Mouse (Mus musculus) CH12.LX (cell line): Measurements from ENCODE around the gene Mrpl16. TPM values are rescaled to one million over a fixed set of nuclear protein-coding genes. Genes with fewer than 3 reads are reported as not detected.

Experiments used
- DNase-seq: peaks from one replicate; pipeline ENCODE4 v3.0.0-alpha.2; 2013; ENCODE audit errors: extremely low read depth
- H3K27ac ChIP-seq: 2 replicates; pipeline ENCODE4 v1.5.1; 2012; ENCODE audit warnings: low read depth, mild to moderate bottlenecking, control low read depth, moderate library complexity; ENCODE audit not compliant: insufficient read depth
- H3K27me3 ChIP-seq: replicated peaks from 2 replicates; pipeline ENCODE3; 2012; ENCODE audit warnings: inconsistent platforms
- H3K36me3 ChIP-seq, 2 experiments: replicated peaks in 1 of 2; 2 replicates each; pipeline versions ENCODE3 to v1.6.1; 2012; ENCODE audit warnings: inconsistent platforms in 1 of 2, low read length in 1 of 2, mild to moderate bottlenecking in 1 of 2, mixed read lengths in 1 of 2, moderate library complexity in 1 of 2; ENCODE audit not compliant: control insufficient read depth in 1 of 2, insufficient read depth in 1 of 2
- H3K4me1 ChIP-seq, 2 experiments: 2 replicates each; pipeline ENCODE4 v1.6.1; 2012; ENCODE audit warnings: inconsistent platforms in 1 of 2, moderate library complexity in 1 of 2; ENCODE audit not compliant: insufficient read depth in 2 of 2, control insufficient read depth in 1 of 2
- H3K4me2 ChIP-seq: 2 replicates; pipeline ENCODE4 v1.6.1; 2012; ENCODE audit warnings: low read depth, mild to moderate bottlenecking, control low read depth; ENCODE audit not compliant: poor library complexity, insufficient read depth, severe bottlenecking
- H3K4me3 ChIP-seq, 3 experiments: fragments of 150-350 bp in 1 of 3; sonication (generic) in 1 of 3; replicated peaks in 1 of 3; 2 replicates each; pipeline versions ENCODE3 to v1.5.1; 2011 to 2012; ENCODE audit warnings: low read depth in 2 of 3, low read length in 2 of 3, mild to moderate bottlenecking in 2 of 3, moderate library complexity in 2 of 3, control low read depth in 1 of 3, improper control_type of control experiment in 1 of 3, inconsistent platforms in 1 of 3, mixed read lengths in 1 of 3; ENCODE audit not compliant: poor library complexity in 1 of 3
- H3K79me2 ChIP-seq: replicated peaks from 2 replicates; pipeline ENCODE4 v1.6.1; 2012; ENCODE audit warnings: mild to moderate bottlenecking, moderate library complexity; ENCODE audit not compliant: control insufficient read depth, poor library complexity, insufficient read depth, severe bottlenecking; ENCODE audit errors: extremely low read depth
- H3K9ac ChIP-seq: 2 replicates; pipeline ENCODE4 v1.6.1; 2012; ENCODE audit warnings: low read depth, mild to moderate bottlenecking, control low read depth, moderate library complexity; ENCODE audit not compliant: insufficient read depth
- H3K9me3 ChIP-seq: replicated peaks from 2 replicates; pipeline ENCODE3; 2012; ENCODE audit warnings: low read length, inconsistent platforms, mixed read lengths
- BHLHE40 ChIP-seq: IDR thresholded peaks from 2 replicates; pipeline ENCODE4 v1.6.1; 2011; ENCODE audit warnings: mild to moderate bottlenecking, low read depth, low read length, improper control_type of control experiment
- CHD1 ChIP-seq: IDR thresholded peaks from 2 replicates; pipeline ENCODE4 v1.6.1; 2012; ENCODE audit warnings: low read depth, low read length, improper control_type of control experiment, inconsistent platforms
- E2F4 ChIP-seq: IDR thresholded peaks from 2 replicates; pipeline ENCODE4 v1.6.1; 2011; ENCODE audit warnings: low read depth, low read length, improper control_type of control experiment; ENCODE audit not compliant: insufficient replicate concordance
- ELF1 ChIP-seq: IDR thresholded peaks from 2 replicates; pipeline ENCODE4 v1.6.1; 2014; ENCODE audit warnings: low read depth, mild to moderate bottlenecking, inconsistent platforms, low read length, improper control_type of control experiment
- HCFC1 ChIP-seq: IDR thresholded peaks from 2 replicates; pipeline ENCODE4 v1.6.1; 2012; ENCODE audit warnings: low read depth, mild to moderate bottlenecking, inconsistent platforms, low read length, improper control_type of control experiment
- IRF4 ChIP-seq: IDR thresholded peaks from 2 replicates; pipeline ENCODE4 v1.6.1; 2014; ENCODE audit warnings: low read depth, mild to moderate bottlenecking, inconsistent platforms, low read length, improper control_type of control experiment
- JUND ChIP-seq: conservative IDR thresholded peaks from 2 replicates; pipeline ENCODE4 v1.6.1; 2011; ENCODE audit warnings: low read depth, low read length, improper control_type of control experiment
- MXI1 ChIP-seq: IDR thresholded peaks from 2 replicates; pipeline ENCODE4 v1.6.1; 2011; ENCODE audit warnings: mild to moderate bottlenecking, low read depth, low read length, improper control_type of control experiment
- MYC ChIP-seq: IDR thresholded peaks from 2 replicates; pipeline ENCODE4 v1.6.1; 2011; ENCODE audit warnings: low read depth, mild to moderate bottlenecking, improper control_type of control experiment, low read length
- NELFE ChIP-seq: IDR thresholded peaks from 2 replicates; pipeline ENCODE4 v1.6.1; 2011; ENCODE audit warnings: low read depth, low read length, improper control_type of control experiment
- NRF1 ChIP-seq: IDR thresholded peaks from 2 replicates; pipeline ENCODE4 v1.6.1; 2014; ENCODE audit warnings: low read depth, mild to moderate bottlenecking, inconsistent platforms, low read length, improper control_type of control experiment, moderate library complexity
- PAX5 ChIP-seq: IDR thresholded peaks from 2 replicates; pipeline ENCODE4 v1.6.1; 2012; ENCODE audit warnings: low read length, inconsistent platforms, mixed read lengths
- POLR2A ChIP-seq: IDR thresholded peaks from 2 replicates; pipeline ENCODE4 v1.6.1; 2011; ENCODE audit warnings: low read depth, mild to moderate bottlenecking, improper control_type of control experiment, low read length
- RCOR1 ChIP-seq: conservative IDR thresholded peaks from 2 replicates; pipeline ENCODE4 v1.6.1; 2012; ENCODE audit warnings: low read depth, mild to moderate bottlenecking, inconsistent platforms, low read length, improper control_type of control experiment
- SIN3A ChIP-seq: IDR thresholded peaks from 2 replicates; pipeline ENCODE4 v1.6.1; 2012; ENCODE audit warnings: low read length, improper control_type of control experiment, inconsistent platforms
- SMC3 ChIP-seq: IDR thresholded peaks from 2 replicates; pipeline ENCODE4 v1.6.1; 2011; ENCODE audit warnings: low read depth, low read length, improper control_type of control experiment
- USF1 ChIP-seq: IDR thresholded peaks from 2 replicates; pipeline ENCODE4 v1.6.1; 2014; ENCODE audit warnings: low read depth, mild to moderate bottlenecking, inconsistent platforms, low read length, improper control_type of control experiment
- USF2 ChIP-seq: conservative IDR thresholded peaks from 2 replicates; pipeline ENCODE4 v1.6.1; 2011; ENCODE audit warnings: low read depth, low read length, improper control_type of control experiment
- ZC3H11A ChIP-seq: IDR thresholded peaks from 2 replicates; pipeline ENCODE4 v1.6.1; 2012; ENCODE audit warnings: low read depth, mild to moderate bottlenecking, inconsistent platforms, low read length, improper control_type of control experiment
- ZNF384 ChIP-seq: IDR thresholded peaks from 2 replicates; pipeline ENCODE4 v1.6.1; 2012; ENCODE audit warnings: low read depth, low read length, improper control_type of control experiment, inconsistent platforms
- dilution Hi-C: fragments of 300-500 bp; cut with MboI; formaldehyde crosslinking; loops from 2 replicates; pipeline ENCODE4 v1.14.3; 2020; ENCODE audit warnings: low sequenced_read_pairs; ENCODE audit not compliant: extremely low pct_unique_long_range_greater_than_20kb, extremely low pct_ligation_motif_present
- in situ Hi-C: fragments of 300-500 bp; cut with MboI; formaldehyde crosslinking; loops from 3 replicates; pipeline ENCODE4 v1.14.3; 2019; ENCODE audit warnings: low sequenced_read_pairs, low pct_ligation_motif_present, low pct_unique_long_range_greater_than_20kb, mixed read lengths
- polyA plus RNA-seq: library from polyadenylated mRNA; unstranded; fragments of >175 nt; gene quantifications from 2 replicates; pipeline ENCODE4 v1.2.1, GENCODE M21; 2012; ENCODE audit warnings: low read depth; ENCODE audit not compliant: insufficient read length
- total RNA-seq, 2 experiments: library from RNA; depleted of rRNA; stranded (reverse); fragments of 300-350 nt in 1 of 2; fragments of >200 nt in 1 of 2; gene quantifications; 2 replicates each; pipeline ENCODE4 v1.2.3; 2012 to 2014

Mrpl16 gene
- total and polyA plus RNA-seq, 3 experiments, result 61.8 to 77.3 (median 72.8) TPM

DNA sequence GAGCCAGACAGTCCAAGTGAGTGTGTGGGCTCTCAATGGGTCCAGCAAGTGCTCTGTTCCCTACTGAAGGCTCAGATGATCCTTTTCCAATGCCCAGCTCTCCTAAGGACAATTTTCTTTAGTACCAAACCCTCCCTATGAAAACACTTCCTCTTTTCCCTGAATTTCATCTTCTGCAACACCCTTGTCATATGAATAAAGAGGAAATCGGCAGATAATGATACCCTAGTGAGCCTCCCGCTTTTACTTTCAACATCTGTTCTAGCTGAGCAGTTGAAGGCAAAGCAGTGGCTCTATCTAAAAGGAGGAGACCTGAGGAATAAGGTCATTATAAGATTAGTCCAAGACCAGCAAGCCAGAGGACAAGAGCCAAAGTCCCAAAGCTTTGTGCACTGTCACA lies 38.3 kb downstream of the Mrpl16 start:
- no peaks in the 10 kb centered on the region for H3K9me3 ChIP-seq
- H3K4me1 ChIP-seq, result no peaks in the 10 kb centered on the region
- no peaks in the 10 kb centered on the region for H3K27me3 ChIP-seq
- no peak for TF ChIP-seq JUND
- no peak for TF ChIP-seq E2F4
- TF ChIP-seq ZC3H11A, result no peak
- no peak for TF ChIP-seq MYC
- TF ChIP-seq MXI1, result no peak
- TF ChIP-seq NELFE, result no peak
- TF ChIP-seq POLR2A, result no peak
- DNase-seq, result no peak
- H3K4me3 ChIP-seq, result no peak overlapping the region
- no peak overlapping the region for H3K27ac ChIP-seq
- no peaks in the 10 kb centered on the region for H3K36me3 ChIP-seq
- no peak overlapping the region for H3K9ac ChIP-seq
- no peak overlapping the region for H3K4me2 ChIP-seq
- H3K79me2 ChIP-seq, result no peaks in the 10 kb centered on the region
- in situ Hi-C loops, result no loop called here
- dilution Hi-C loops, result no loop called here

DNA sequence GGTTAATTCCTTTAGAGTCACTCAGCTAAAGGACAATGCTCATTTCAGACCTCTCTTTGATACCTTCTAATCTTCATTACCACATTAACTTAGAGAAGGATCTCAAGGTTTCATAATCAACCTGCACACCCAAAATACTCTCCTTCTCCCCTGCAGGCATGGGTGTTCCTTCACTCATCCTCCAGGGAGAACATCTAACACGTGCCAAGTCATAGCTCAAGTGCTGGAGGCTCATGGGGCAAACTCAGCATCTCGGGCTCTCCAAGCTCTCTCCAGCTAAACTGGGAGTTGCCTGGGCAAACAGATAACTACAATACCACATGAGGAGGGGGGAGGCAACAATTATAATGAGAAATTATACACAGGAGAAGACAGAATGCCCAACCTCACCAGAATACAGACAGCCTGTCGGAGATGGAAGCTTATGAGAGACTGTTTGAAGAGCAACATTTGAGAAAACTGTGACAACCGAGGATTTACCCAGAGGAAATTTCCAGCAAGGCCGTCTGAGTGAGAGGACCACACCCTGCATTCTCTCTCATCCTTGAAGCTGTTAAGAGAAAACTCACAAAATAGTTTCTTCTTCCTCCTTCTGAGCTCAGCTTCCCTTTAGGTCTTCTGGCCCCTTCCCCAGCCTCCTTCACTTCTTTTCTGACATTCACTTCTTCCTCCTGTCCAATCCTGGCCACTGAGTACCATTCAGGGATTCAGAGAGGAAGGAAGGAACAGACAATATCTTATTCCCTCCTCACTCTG lies 40.0 kb downstream of the Mrpl16 start:
- H3K27ac ChIP-seq, result no peak overlapping the region
- in situ Hi-C loops, result no loop called here
- no peak for TF ChIP-seq CHD1
- no peak for TF ChIP-seq BHLHE40
- no peak for TF ChIP-seq IRF4
- no peak for TF ChIP-seq NELFE
- TF ChIP-seq MYC, result no peak
- no peak for TF ChIP-seq ELF1
- no peak for TF ChIP-seq ZNF384
- TF ChIP-seq USF1, result no peak
- no peak for TF ChIP-seq SMC3
- no peak for TF ChIP-seq RCOR1
- no peak for TF ChIP-seq NRF1
- no peak for TF ChIP-seq SIN3A
- no peak for TF ChIP-seq USF2
- no peak for TF ChIP-seq HCFC1
- no peak for TF ChIP-seq PAX5
- TF ChIP-seq, all 38 proteins: peak for 0
- dilution Hi-C loops, result no loop called here
- no peak for DNase-seq
- H3K4me1 ChIP-seq, result no peaks in the 10 kb centered on the region
- peaks cover 5% of the 10 kb centered on the region for H3K27me3 ChIP-seq
- H3K9me3 ChIP-seq, result no peaks in the 10 kb centered on the region
- H3K79me2 ChIP-seq, result no peaks in the 10 kb centered on the region
- no peak overlapping the region for H3K4me2 ChIP-seq
- no peak overlapping the region for H3K4me3 ChIP-seq
- no peaks in the 10 kb centered on the region for H3K36me3 ChIP-seq
- H3K9ac ChIP-seq, result no peak overlapping the region
